Mouse (Mus musculus) 416B (cell line): ENCODE measurements around the gene Rhob.

Experiments
- DNase-seq: peaks from one replicate; pipeline ENCODE4 v3.0.0; 2011; ENCODE audit warnings: low read depth

The Rhob gene

DNA sequence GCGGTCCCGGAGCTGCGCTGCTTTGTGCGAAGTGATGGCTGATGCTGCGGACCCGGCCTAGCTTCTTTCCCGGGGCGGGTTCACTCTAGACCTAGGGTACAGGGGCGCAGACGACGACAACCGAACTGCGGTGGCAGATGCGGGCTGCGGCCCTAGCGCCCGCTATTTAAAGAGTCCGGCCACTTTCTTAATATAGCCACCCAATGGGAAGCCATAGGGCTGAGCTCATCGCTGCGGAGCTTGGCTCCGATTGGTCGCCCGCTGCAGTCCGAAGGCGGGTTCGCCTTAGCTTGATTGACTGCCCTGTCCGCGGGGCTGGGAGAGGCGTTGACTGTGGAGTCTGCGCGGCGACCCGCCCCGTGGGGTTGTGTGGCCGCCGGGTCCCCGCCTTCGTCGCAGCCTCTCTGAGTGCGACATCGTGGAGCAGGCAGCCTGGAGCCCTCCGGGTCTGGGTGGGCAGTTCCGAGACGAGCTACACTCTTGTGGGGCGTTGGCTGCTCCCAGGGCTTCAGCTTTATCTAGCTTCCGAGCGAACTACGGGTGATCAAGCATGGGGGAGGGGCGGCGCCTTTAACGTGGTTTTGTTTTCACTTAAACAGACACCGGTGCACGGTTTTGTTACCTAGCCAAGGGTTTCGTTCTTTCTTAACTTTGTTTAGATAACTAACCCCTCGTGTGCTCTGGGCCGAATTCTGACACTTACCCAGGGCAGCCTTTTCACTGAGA, at the start of gene Rhob:
Gene Rhob (minus strand): TSS at position 139 of the 726 bp plus-strand sequence.
- DNase-seq: peak; percentile 97

DNA sequence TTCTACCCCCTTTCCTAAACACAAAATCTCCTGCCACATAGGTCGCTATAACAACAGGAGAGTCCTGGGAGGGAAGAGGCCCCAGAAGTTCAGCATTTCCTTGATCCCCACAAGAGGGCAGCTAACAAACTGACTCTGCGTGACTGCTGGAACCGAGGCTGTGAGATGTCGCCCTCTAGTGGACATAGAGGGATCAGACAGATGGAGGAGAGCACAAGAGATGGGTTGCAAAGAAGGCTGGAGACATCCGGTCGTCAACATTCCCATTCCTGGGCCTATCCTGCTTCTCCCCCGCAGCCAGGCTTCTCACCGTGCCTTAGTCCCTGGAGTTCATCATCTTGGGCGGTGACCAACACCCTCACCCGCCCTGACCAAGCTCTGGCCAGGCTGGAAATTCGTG, 47.5 kb upstream of the Rhob start:
- DNase-seq: peak; percentile 90

- no peak for DNase-seq
Measured at GRCm38 (mm10) chr12:8546801-8547200, 47.0 kb upstream of the Rhob start.

DNA sequence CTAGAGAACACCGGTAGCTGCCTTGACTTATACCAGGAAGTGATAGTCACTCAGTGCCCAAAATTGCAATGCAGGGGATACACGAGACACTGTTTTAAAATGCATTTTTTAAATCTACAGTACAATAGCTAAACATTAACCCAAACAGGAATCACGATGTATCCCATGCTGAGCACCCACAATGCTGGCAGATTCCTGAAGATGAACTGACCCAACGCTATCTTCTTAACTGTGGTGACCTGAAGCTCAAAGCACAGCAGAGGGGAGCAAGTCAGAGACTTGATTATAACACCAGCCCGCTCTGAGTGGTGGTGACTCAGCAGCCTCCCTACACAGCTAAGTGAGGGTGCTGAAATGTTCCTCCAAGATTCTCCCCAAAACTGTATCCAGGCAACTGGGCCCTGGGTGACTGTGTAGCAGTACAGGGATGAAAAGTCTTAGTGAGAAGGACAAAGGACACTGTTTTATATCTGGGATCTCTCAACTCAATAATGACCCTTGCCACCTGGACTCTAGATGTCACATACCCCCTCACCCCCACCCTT, 45.3 kb upstream of the Rhob start:
- DNase-seq: no peak

DNA sequence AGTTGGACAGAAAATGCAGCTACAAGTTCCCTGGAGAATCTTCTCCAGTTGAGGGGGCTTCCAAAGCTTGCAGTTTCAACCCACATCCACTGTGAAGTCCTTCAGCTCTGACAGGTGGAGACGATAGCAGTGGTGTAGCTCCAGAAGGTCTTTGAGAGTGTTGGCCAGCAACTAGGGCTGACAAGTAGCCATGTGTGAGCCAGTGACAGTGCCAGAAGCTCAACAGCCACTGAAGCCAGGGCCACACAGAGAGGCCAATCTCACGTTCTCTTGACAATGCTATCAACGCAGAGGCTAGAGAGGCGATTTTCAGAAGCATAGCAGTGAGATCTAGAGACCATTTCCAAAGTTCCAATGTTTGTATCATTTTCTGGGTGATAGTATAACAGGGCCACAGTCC, 42.6 kb upstream of the Rhob start:
- DNase-seq: no peak

DNA sequence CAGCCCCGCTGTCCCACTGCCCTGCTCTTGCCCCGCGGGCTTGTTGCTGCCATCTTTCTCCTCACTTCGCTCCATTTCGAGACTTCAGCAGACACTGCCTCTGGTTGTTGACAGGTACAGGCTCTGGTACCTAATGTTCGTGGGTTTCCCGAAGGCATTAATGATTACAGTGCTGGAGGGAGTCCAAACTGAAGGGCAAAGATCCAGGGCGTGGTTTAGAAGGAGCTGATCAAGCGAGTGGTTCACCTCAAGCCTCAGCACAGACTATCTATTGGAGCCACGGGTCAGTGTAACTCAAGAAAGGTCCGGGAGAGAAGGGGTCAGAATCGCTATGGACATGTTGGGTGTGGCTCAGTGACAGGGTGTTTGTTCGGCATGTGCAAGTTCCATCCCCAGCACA, 39.7 kb upstream of the Rhob start:
- DNase-seq: no peak

DNA sequence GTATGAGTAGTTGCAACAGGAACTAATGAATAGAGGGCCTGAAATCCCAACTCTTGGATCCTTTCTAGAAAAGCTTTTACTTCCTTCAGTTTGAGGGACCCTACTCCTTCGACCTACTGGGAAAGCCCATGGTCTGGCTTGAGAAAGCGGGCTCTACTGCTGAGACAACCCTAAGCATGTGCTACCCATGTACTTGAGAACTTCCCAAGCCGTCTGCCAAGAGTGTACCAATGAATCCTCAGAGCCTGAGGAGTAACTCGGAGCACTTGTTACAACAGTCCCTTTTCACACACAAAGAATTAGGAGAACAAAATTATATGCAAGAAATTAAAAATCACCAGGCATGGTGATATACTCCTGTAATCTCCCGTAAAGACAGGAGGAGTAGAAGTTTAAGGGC, 37.5 kb upstream of the Rhob start:
- no peak for DNase-seq

DNA sequence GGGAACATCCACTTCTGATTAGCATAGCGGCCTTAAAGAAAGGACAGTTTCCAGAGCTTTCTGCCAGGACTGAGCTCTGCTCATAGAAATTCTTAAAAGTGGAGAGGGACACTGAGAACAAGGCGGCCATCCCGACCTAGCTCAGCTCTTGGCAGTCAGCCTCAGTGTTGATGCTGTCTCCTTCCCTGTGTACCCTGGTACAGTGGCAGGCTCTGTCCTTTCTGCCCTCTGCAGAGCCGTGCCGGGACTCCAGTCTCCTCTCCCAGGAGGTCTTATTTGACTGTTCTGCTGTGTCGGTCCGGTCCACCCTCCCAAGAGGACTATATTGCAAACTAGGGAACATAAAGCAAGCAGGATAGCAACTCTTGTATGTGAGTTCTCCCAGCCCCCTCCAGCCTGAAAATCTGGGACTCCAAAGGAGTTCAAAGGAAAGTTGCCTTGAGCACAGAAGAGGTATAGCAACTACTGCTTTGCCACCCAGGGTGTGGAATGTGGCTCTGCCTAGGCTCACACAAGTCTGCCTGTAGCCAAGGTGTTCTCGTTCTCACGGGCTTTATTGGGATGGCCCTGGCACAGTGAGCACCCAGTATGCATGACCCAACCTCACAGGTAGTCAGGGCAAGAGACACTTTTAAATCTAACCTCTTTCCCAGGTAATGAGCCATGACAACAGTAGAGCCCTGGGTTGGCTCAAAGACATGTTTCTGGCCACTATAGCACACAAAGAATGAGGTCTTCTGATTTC, 36.6 kb upstream of the Rhob start:
- DNase-seq: no peak

DNA sequence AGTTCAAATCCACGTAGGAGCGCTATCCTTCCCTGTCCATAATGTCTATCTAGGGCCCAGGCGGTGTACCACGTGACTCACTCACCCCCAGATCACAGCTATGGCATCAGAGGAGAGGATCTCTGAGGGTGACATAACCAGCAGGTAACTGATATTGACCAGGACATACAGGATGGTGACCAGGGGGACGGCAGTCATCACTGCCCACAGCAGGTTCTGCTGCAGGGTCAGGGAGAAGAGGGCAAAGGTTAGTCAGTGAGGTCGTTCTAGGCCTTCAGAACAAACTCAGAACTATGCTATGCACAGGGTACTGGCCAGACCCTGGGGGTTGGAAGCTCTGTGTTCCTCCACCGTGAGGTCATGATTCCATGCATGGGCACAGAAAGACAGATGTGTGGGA, 35.8 kb upstream of the Rhob start:
- DNase-seq: no peak

GRCm38 (mm10) chr12:8534915-8535314, 35.1 kb upstream of the Rhob start:
- DNase-seq: no peak

DNA sequence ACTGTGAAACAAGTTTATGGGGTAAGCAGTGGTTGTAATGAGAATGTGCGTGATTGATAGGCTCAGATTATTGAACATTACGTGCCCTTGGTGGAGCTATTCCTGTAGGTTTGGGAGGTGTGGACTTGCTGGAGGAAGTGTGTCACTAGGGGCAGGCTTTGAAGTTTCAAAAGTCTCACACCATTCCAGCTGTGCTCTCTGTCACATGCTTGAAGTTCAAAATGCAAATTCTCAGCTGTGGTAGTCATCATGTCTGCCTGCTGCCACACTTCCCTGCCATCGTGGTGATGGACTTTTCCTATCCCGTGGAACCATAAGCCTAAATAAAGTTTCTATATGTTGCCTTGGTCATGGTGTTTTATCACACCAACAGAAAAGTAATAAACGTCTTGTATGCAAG, 28.0 kb upstream of the Rhob start:
- no peak for DNase-seq

DNA sequence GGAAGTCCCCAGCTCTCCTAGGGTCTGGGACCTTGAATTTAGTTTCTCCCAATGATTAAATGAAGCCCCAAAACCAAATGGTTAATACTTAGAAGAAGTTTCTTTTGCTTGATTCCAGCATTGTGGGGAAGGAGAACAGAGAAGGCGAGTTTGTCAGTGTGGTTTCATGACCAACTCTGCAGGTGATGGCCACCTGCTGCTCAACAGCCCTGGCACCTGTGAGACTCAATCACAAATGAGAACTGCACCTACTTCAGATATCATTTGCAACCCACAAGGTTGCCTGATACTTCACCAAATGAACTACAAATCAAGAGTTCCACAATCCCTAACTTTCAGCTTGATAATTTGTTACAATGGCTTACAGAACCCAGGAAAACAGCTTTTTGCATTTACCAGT, 27.4 kb upstream of the Rhob start:
- DNase-seq: no peak

- no peak for DNase-seq
Measured at GRCm38 (mm10) chr12:8524062-8524461, 24.3 kb upstream of the Rhob start.

- no peak for DNase-seq
Measured at GRCm38 (mm10) chr12:8522711-8523110, 22.9 kb upstream of the Rhob start.

DNA sequence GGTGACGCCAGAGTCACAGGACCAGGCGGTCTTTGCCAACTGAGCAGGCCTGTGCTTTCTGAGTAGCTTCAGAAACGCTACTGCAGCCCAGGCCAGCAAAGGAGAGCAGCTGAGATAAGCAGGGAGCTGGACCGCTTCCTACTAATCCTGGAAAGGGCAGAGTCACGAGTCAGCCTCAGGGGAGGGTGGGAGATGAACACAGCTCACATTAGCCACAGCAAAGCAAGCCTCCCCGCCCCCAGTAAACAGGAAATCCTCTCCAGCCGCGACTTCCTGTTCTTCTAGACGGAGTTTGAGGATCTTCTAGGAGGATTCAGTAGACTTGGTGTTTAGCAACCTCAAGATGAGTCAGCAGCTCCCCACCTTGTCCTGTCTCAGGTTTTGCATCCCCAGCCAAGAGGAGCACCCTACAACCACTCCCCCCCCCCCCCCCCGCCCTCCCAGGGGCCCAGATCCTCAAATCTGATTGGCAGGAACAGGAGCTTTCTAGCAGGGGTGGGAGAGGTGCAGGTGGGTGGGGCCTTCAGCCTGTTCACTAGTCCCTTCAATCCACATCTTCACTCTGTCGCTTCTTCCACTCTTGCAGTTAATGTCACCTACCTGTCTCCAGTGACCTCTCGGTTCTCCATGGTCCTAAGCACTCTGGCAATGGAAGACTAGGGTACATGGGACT, 21.7 kb upstream of the Rhob start:
- peak; percentile 98 for DNase-seq

DNA sequence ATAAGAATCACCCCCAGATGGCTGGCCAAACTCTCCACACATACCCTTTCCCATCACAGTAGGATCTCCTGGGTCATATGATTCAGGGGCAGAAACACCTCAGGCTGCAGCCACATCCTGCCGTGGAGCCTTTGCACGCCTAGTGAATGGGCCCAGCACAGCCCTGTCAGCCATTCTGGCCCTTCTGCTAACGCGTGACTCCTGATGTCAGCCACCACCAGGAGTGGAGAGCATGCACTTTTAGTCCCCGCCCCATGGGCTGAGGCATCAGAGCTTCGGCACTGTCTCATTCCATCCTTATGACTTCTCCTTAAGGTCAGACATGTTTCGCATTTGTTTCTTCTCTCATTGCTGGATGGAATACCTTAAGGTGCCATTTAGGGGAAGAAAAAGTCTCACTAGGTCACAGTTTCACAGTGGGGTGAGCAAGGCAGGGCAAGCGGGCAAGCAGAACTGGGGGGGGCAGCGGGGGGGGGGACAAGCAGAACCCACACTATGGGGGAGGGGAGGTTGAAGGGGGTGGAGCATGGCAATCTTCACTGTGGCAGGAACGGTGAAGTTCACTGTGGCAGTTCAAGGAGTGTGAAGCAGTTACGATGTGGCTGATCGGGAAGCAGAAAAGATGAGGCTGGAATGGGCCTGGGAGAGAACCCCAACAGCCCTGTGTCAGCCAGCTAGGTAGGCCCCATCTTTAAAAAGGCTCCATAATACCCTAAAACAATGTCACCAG, 19.8 kb upstream of the Rhob start:
- peak; percentile 24 for DNase-seq

GRCm38 (mm10) chr12:8511037-8511882, 11.5 kb upstream of the Rhob start:
- peak; percentile 68 for DNase-seq

DNA sequence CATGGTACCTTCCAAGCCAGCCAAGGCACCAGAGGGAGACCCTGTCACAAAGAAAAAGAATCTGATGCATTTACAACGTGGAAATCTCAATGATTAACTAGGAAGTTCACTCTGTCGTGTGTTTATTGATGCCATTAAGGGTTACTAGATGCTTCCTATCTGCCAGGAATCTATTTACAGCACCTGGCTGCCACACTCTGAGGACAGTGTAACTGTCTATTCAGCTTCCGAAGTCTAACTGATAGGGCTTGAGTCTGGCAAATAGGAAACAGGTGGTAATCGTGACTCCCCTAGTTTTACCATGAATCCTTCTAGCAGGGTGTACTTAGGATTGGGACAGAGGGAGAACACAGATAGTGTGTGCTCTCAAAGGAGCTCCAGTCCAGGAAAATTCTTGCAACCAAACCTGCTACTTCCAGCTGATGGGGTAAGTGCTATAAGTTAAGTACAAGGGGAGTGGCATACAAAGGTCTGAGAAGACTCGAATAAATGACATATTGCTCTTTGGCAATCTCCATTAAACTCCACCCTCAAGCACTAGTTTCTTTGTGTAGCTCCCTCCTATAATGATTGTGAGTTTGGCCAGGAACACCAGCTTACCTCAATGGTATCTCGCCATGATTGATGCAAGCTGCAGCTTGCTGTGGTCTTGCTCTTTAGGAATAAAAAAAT, 10.6 kb upstream of the Rhob start:
- no peak for DNase-seq

DNA sequence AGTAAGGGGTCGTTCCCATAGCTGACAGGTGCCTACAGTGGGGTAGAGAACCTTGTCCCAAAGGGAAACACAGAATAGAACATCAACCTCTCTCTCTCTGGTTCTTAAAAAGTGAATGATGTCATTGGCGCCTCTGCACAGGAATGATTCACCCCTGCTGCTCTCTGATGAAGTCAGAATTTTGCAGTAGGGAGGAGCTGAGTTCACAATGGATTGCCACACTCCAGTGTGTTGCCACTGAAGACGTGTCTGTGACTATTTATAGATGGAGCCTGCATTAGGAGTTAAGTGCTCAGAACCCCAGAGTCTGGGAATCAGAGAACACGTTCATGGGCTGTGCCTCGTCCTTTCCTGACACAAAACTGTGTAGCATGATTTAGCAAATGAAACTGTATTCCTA, 9.9 kb upstream of the Rhob start:
- peak; percentile 73 for DNase-seq

GRCm38 (mm10) chr12:8506954-8507707, 7.3 kb upstream of the Rhob start:
- DNase-seq: peak; percentile 67
